Mouse (Mus musculus) cerebellum, adult 9-10 months (tissue): ENCODE measurements at regions not wholly inside any gene's neighbourhood (a gene's known extent, or its start where the extent isn't known, plus 50 kb on each side); places are given as distances from the start of the nearest gene placed in this dataset.

ENCODE experiments used
- DNase-seq: peaks from one replicate; pipeline ENCODE4 v3.0.0; 2022

DNA sequence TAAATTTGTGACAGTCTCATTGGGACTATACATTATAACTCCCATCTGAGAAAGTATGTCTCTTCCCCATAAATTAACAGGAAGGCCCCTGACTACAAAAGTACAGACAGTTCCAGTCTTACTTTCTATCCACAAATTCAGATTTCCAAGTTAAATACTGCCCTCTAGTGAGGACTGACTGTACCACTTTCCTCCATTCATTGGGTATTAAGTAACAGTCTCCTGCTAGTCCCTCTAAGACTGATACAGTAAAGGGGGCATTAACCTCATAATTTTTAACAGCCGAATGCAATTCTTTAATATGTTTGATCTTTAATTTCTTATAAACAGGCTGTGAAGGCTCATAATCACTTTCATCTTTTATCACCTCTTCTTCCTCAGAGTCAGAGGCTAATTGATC, 131.0 kb upstream of the Adcyap1 start:
- peak; percentile 28 for DNase-seq

DNA sequence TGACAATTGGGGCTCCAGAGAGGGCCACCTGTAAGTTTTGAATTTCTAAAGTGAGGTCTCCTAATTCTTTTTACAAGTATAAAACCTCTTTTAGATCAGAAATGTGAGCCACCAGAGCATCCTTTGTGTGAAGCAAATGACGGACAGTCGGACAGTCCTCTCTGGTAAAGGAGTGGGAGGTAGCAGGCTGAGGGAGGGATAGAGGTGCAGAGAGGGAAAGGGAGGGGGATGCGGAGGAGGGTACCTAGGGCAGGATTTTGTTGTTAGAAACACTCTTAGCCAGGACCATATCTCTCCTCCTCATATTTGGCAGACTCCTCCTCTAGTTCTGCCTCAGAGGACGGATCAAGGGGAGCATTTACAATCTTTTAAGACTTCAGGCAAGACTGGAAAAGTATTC, 130.3 kb upstream of the Adcyap1 start:
- DNase-seq, result no peak

DNA sequence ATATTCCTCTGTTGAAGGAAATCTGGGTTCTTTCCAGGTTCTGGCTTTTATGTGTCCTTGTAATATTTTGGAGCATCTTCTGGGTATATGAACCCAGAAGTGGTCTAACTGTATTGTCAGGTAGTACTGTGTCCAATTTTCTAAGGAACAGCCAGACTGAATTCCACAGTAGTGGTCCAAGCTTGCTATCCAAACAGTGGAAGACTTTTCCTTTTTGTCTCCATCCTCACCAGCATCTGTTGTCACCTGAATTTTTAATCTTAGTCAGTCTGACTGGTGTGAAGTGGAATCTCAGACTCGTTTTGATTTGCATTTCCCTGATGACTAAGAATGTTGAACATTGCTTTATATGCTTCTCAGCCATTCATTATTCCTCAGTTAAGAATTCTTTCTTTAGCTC, 114.8 kb upstream of the Adcyap1 start:
- DNase-seq, result no peak

DNA sequence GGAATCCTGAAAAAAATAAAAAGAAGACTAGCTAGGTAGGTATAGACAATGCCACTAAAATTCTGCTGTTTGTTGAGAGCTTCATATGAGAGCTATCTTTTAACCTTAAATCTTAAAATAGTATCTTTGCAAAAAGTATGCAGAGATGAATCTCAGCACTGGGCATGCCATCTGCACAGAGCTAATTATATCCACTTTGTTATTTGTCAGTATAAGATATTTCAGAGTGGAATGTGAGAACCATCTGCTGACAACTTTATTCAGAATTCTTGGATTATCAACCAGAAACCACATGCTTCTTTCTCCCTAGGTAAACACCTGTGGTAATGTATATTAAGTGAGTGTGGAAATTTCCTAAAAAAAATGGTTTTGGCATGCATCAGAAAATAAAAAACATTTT, 94.3 kb upstream of the Adcyap1 start:
- DNase-seq, result no peak

DNA sequence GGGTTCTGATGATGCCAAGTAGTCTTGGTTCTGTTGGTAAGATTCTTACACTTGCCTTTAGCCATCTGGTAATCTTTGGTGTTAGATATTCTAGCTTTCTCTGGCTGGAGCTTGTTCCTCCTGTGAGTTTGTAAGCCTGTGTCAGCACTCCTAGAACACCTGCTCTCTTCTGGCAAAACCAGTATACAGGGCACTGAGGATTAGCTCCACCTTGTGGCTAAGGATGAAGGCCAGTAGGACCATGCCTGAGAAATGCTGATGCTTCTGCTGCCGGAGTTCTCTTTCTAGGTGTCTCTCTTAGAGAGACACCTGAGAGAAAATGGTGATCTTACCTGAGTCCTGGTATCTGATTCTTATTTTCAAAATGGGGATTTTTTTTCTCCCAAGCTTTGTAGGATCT, 58.8 kb upstream of the Adcyap1 start:
- no peak for DNase-seq

DNA sequence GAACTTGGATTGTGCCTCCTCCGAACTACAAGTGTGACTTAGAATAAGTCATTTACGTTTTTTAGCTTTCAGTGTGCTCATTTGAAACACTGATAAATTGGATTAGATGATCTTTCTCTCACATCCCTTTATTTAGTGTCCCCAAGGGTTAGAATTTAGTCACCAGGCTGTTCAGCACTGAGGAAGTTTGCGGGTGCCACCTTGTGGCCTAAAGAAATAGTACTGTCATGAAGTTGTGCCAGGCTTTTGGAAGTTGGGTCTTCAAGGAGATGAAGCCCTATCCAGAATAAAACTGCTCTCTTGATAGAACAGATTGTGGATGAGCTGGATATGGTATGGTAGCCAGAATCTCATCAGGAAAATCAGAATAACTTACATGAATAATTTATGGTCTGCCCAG, 57.7 kb upstream of the Adcyap1 start:
- DNase-seq, result peak; percentile 5
